Mouse (Mus musculus) liver, adult 2 months (tissue): ENCODE results near the gene Pik3ap1.

Experiments used
- CTCF ChIP-seq: fragments of 200-500 bp; IDR thresholded peaks from 2 replicates; pipeline ENCODE4 v1.5.1; 2011; ENCODE audit warnings: low read depth, low read length, control low read depth
- POLR2A ChIP-seq: fragments of 200-500 bp; IDR thresholded peaks from 2 replicates; pipeline ENCODE4 v1.6.1; 2011; ENCODE audit warnings: low read length, control low read depth; ENCODE audit not compliant: insufficient read depth; ENCODE audit errors: extremely low read depth

DNA sequence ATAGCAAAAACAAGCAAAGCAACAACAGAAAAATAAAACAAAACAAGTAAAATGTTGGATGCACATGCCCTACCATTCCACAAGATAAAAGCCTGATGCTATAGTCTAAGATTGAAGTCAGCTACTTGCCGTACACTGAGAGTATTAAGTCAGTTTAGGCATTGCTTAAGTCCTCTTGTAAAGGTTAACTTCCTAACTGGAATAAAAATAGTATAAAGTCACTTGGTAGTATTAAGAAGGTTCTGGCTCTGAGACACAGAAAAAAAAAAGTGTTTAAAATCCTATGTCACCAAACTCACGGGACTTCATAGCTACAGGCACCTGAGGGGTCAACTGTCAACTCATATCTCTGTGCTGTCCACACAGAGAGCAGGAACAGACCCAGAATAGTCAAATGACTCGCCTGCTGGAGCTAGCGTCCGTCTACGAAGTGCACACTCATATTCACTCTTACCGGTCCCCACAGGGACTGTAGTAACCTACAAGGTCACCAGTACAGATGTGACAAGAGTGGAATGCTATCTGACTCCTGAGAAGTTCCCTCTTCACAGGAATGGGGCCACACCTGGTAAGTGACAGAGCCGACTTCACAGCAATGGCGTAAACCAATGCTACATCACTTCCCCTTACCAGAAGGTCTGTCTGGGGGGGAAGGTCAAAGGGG, 17.9 kb downstream of the Pik3ap1 start:
- TF ChIP-seq CTCF (no peak), POLR2A (no peak)
